Comparison of ENCODE assay signal across 8 mouse cellular contexts in genomic region chr1:178320723-178321590, GRCm38 (mm10). TPM values are rescaled to one million over a fixed set of nuclear protein-coding genes. Genes with fewer than 3 reads are reported as not detected.
DNase-seq lines count a peak whose midpoint lies in the region; ATAC-seq and TF ChIP-seq lines count a peak whose summit lies in the region.

No protein-coding gene starts in this region.

- no peak for ATAC-seq in kidney, embryonic 16.5 days (ENCODE audit: low FRiP score, low TSS enrichment)
- peak; percentile 15 for ATAC-seq in common myeloid progenitor, adult 5-6 weeks (replicated peaks; ENCODE audit: low read depth, poor library complexity, severe bottlenecking)
- ATAC-seq in hindbrain, embryonic 16.5 days = no peak

- TF ChIP-seq POLR2A in myocyte (IDR thresholded peaks at IDR 0.05; ENCODE audit: insufficient read length, low read depth) = no peak

- H3K9ac ChIP-seq in kidney, embryonic 16.5 days (replicated peaks; ENCODE audit: low read length) = peak overlapping the region; percentile 87; the same call in 1 of the 2 replicates
- peak overlapping the region; percentile 83; the same call in 1 of the 2 replicates for H3K9ac ChIP-seq in hindbrain, embryonic 16.5 days (ENCODE audit: low read depth, low read length)

- intact Hi-C loops in left cerebral cortex, postnatal 14 days (cut with DNase I) = no loop called here

- peak overlapping the region; percentile 72 for H3K4me2 ChIP-seq in kidney, embryonic 16.5 days (replicated peaks; ENCODE audit: low read depth, low read length)
- peak overlapping the region; percentile 85 for H3K4me2 ChIP-seq in hindbrain, embryonic 16.5 days (ENCODE audit: low read length)
- peak overlapping the region; percentile 89 for H3K4me2 ChIP-seq in myocyte (ENCODE audit: low read depth)

- peak overlapping the region; percentile 99 for H3K27ac ChIP-seq in kidney, embryonic 16.5 days (ENCODE audit: low read length)
- H3K27ac ChIP-seq in hindbrain, embryonic 16.5 days (ENCODE audit: low read depth, low read length) = peak overlapping the region; percentile 55

- H3K79me2 ChIP-seq in myocyte (ENCODE audit: control insufficient read depth, insufficient read depth) = peaks cover 54% of the 10 kb centered on the region

- no peaks in the 10 kb centered on the region for H3K27me3 ChIP-seq in kidney, embryonic 16.5 days (ENCODE audit: insufficient read depth, low read length)
- H3K27me3 ChIP-seq in hindbrain, embryonic 16.5 days (replicated peaks; ENCODE audit: control insufficient read depth, insufficient read depth, low read length) = no peaks in the 10 kb centered on the region
- no peaks in the 10 kb centered on the region for H3K27me3 ChIP-seq in myocyte (ENCODE audit: control insufficient read depth, insufficient read depth, insufficient read length)

- no peaks in the 10 kb centered on the region for H3K9me3 ChIP-seq in kidney, embryonic 16.5 days (ENCODE audit: low read length)
- no peaks in the 10 kb centered on the region for H3K9me3 ChIP-seq in hindbrain, embryonic 16.5 days (ENCODE audit: control insufficient read depth, low read length)

- no peak for DNase-seq in kidney, adult 8-10 months
- DNase-seq in left cerebral cortex, postnatal 14 days (ENCODE audit: low spot score in 2 of 2) = no peak
- DNase-seq in layer of hippocampus, postnatal 25 days (ENCODE audit: extremely low spot score in 1 of 2, low spot score in 1 of 2) = no peak
- no peak for DNase-seq in spleen, postnatal 36 days (ENCODE audit: low spot score in 2 of 2)

- H3K4me3 ChIP-seq in kidney, embryonic 16.5 days (ENCODE audit: low read length) = peak overlapping the region; percentile 78
- H3K4me3 ChIP-seq in hindbrain, embryonic 16.5 days (ENCODE audit: low read length) = peak overlapping the region; percentile 70
- H3K4me3 ChIP-seq in myocyte = peak overlapping the region; percentile 63

- H3ac ChIP-seq in myocyte (ENCODE audit: control insufficient read depth, insufficient read length) = no peak overlapping the region

- WGBS in kidney, embryonic 16.5 days = 30% methylated on average over 5 of the region's 5 CpGs
- WGBS in hindbrain, embryonic 16.5 days = 41% methylated on average over 5 of the region's 5 CpGs

- H3K36me3 ChIP-seq in kidney, embryonic 16.5 days (ENCODE audit: insufficient read depth, low read length) = peaks cover 31% of the 10 kb centered on the region
- H3K36me3 ChIP-seq in hindbrain, embryonic 16.5 days (ENCODE audit: control insufficient read depth, insufficient read depth, low read length) = peaks cover 26% of the 10 kb centered on the region
- peaks cover 58% of the 10 kb centered on the region for H3K36me3 ChIP-seq in myocyte (ENCODE audit: control insufficient read depth, insufficient read depth)

- peaks cover 22% of the 10 kb centered on the region for H3K4me1 ChIP-seq in kidney, embryonic 16.5 days (ENCODE audit: insufficient read depth, low read length)
- H3K4me1 ChIP-seq in hindbrain, embryonic 16.5 days (ENCODE audit: control insufficient read depth, insufficient read depth, low read depth, low read length) = peaks cover 20% of the 10 kb centered on the region

TF ChIP-seq in myocyte, 11 proteins besides CTCF, POLR2A, EP300 and RAD21:
- TF ChIP-seq TCF12 (IDR thresholded peaks at IDR 0.05; ENCODE audit: insufficient read depth, poor library complexity, severe bottlenecking) = no peak
- peak; percentile 63 for TF ChIP-seq POLR2AphosphoS2 (IDR thresholded peaks at IDR 0.05; ENCODE audit: insufficient read length, low read depth)
- TF ChIP-seq MYOG (IDR thresholded peaks at IDR 0.05; ENCODE audit: control insufficient read depth in 1 of 3, insufficient read depth in 1 of 3, insufficient read length in 2 of 3, low read depth in 2 of 3) = no peak
- no peak for TF ChIP-seq MAX (IDR thresholded peaks at IDR 0.05; ENCODE audit: low read depth)
- no peak for TF ChIP-seq USF1 (IDR thresholded peaks at IDR 0.05; ENCODE audit: low read depth)
- no peak for TF ChIP-seq SRF (IDR thresholded peaks at IDR 0.05; ENCODE audit: control insufficient read depth, insufficient read length, low read depth)
- no peak for TF ChIP-seq MYOD1 (IDR thresholded peaks at IDR 0.05; ENCODE audit: control insufficient read depth in 1 of 3, insufficient read length in 2 of 3, low read depth in 2 of 3)
- no peak for TF ChIP-seq REST (IDR thresholded peaks at IDR 0.05; ENCODE audit: insufficient read depth, insufficient read length)

RNA-seq across cellular contexts. Expression of gene Cox20, which starts 2.0 kb away (rescaled TPM):
- 111 and 124 TPM in 2 replicates for polyA plus RNA-seq in kidney, embryonic 16.5 days (2015; fragmentation: Nextera tagmentation; extraction: Ambion mirVana)
- total RNA-seq in common myeloid progenitor, adult 5-6 weeks (2017) = 206 and 305 TPM in 2 replicates
- polyA plus RNA-seq in hindbrain, embryonic 16.5 days (2015; fragmentation: Nextera tagmentation; extraction: Ambion mirVana) = 91.0 and 97.8 TPM in 2 replicates
- 67.2 TPM for polyA plus RNA-seq in myocyte (2012; fragmentation: generic; extraction: Trizol)
- 10 to 100 TPM; 29.4 to 29.6 TPM for total RNA-seq in left cerebral cortex, postnatal 14 days (2021)
- total RNA-seq in layer of hippocampus, postnatal 25 days (2021) = 10 to 100 TPM; 38.4 to 39.1 TPM

RNA-seq across cellular contexts. Expression of gene Hnrnpu, which starts 16.6 kb away (rescaled TPM):
- polyA plus RNA-seq in kidney, embryonic 16.5 days (2015; fragmentation: Nextera tagmentation; extraction: Ambion mirVana) = 259 and 263 TPM in 2 replicates
- total RNA-seq in common myeloid progenitor, adult 5-6 weeks (2017) = 730 and 786 TPM in 2 replicates
- polyA plus RNA-seq in hindbrain, embryonic 16.5 days (2015; fragmentation: Nextera tagmentation; extraction: Ambion mirVana) = 162 and 180 TPM in 2 replicates
- polyA plus RNA-seq in myocyte (2012; fragmentation: generic; extraction: Trizol) = 95.0 TPM
- total RNA-seq in left cerebral cortex, postnatal 14 days (2021) = 100 to 1,000 TPM; 400 to 403 TPM
- 100 to 1,000 TPM; 348 to 416 TPM for total RNA-seq in layer of hippocampus, postnatal 25 days (2021)
